1 mouse cellular context compared by ENCODE assay signal in the genomic region with DNA sequence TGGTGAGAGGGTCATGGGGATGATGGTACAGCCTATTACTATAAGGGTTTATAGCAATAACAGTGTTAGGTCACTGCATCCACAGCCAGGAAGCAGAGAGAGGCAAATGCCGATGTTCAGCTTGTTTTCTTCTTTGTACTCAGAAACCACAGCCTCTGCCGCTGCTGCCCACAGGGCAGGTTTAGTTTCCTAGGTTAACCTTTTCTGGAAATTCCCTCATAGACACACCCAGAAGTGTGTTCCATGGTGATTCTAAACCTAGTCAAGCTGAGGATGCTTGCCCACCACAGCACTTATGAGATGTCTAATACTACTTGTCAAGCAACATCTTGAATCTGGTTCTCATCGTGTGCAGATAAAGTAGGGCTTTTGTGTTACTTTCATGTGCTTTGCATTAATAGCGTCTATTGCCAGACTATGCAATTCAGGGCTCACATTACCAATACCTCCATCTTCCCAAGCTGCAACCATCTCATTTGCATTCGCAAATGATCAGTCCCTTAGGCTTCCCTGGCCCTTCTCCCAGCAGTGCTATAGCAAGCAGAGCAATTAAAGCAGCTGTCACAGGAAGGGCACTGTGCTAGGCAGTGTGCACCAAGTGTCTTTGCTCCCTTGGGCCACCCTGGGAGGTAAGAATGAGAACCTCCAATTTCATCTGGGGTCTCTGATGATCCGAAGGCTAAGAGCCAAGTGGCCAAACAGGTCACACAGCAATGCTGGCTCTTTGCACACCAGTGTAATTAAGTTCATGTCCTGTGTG.
TF ChIP-seq lines count a peak whose summit lies in the region.

No protein-coding gene starts in this region.

TF ChIP-seq in CH12.LX, 34 proteins besides CTCF, POLR2A, EP300 and RAD21 (continued from another document):
- peak; percentile 66 for TF ChIP-seq SIN3A (IDR thresholded peaks at IDR 0.05; ENCODE audit: low read length)
- no peak for TF ChIP-seq UBTF (IDR thresholded peaks at IDR 0.05; ENCODE audit: low read depth, low read length)
- TF ChIP-seq ETS1 (conservative IDR thresholded peaks at IDR 0.05; ENCODE audit: low read depth, low read length), result peak; percentile 47
- peak; percentile 70 for TF ChIP-seq MEF2A (IDR thresholded peaks at IDR 0.05; ENCODE audit: borderline replicate concordance, low read depth, low read length)
- TF ChIP-seq USF2 (conservative IDR thresholded peaks at IDR 0.05; ENCODE audit: low read depth, low read length), result no peak
- TF ChIP-seq MAFK (IDR thresholded peaks at IDR 0.05; ENCODE audit: insufficient replicate concordance, low read length), result peak; percentile 63
- no peak for TF ChIP-seq ZMIZ1 (IDR thresholded peaks at IDR 0.05; ENCODE audit: low read depth, low read length)
- TF ChIP-seq NELFE (IDR thresholded peaks at IDR 0.05; ENCODE audit: low read depth, low read length), result 0 out of 2 replicates have a peak, but pooled peaks have one; percentile 17
- no peak for TF ChIP-seq PAX5 (IDR thresholded peaks at IDR 0.05; ENCODE audit: low read length)
